Mouse (Mus musculus): ENCODE measurements around the gene Vmn1r50. TPM values are rescaled to one million over a fixed set of nuclear protein-coding genes. Genes with fewer than 3 reads are reported as not detected.
"Not testable (repeated sequence)": the region's sequence is repeated elsewhere in the genome, so short reads cannot be mapped to it uniquely, and the experiment has no call there.

Vmn1r50 gene
- total RNA-seq (2017): not detected in 3 replicates

GRCm38 (mm10) chr6:90101130-90101529, at the start of gene Vmn1r50:
Gene Vmn1r50 (plus strand): TSS chr6:90101430.
- no peak for ATAC-seq (replicated peaks; ENCODE audit: insufficient number of reproducible peaks, low FRiP score, low TSS enrichment, poor library complexity, severe bottlenecking)

DNA sequence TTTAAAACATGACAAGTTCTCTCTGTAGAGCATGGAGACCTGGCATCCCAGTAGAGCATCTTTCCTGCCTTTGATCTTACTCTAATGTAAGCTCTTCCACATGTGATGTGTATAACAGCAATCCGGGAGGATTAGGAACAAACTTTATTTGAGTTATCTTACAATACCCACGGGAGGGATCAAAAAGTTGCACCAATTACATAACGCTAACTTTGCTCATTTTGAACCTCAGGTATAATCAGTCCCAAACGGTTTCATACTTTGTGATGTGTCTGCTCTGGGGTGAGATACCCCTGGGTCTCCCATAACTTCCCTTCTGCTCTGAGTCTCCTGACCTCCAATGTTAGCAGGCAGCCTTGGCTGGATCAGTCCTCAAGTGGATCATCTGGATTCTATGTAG, 22.8 kb upstream of the Vmn1r50 start, which contains the start of gene Vmn1r49:
Gene Vmn1r49, minus strand, starts transcription at position 101 of the 400 bp plus-strand sequence.
- no peak for ATAC-seq (replicated peaks; ENCODE audit: insufficient number of reproducible peaks, low FRiP score, low TSS enrichment, poor library complexity, severe bottlenecking)

DNA sequence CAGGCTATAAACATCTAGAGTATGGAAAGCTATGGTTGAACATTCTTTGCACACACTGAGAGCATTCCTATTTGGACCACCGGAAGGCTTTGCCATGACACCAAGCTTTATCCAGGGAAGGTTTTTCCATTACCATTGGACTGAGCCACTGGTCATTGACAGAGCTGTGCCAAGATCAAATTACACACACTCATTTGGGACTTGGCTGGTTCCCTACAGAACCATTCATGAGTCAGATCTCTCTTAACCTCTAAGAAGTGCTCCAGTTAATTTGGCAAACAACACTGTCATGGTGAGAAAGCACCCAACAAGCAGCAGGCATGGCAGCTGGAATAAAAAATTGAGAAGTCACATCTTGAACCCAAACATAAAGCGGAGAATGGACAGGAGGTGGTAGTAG, 664 bp upstream of the Vmn1r50 start:
- no peak for ATAC-seq (replicated peaks; ENCODE audit: insufficient number of reproducible peaks, low FRiP score, low TSS enrichment, poor library complexity, severe bottlenecking)

DNA sequence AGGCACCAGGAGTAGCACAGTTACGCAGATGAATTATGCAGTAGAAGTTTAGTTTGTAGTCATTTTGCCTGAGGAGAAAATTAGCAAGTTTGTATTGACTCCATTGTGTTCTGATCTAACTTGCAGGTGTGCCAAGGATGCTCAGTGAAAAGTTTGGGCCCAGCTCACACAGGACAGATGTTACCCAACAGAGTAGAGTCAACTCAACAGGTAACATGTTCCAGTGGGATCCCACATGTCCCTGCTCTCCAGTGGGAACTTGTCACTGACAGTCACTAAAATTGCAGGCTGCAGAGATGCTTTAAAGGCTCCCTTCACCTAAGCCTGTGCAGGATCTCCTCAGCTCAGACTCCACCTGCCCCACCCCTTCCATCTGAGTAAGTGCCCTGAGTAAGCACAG, 21.1 kb downstream of the Vmn1r50 start, which contains the start of gene Vmn1r51:
Gene Vmn1r51, plus strand, starts transcription at position 301 of the 400 bp plus-strand sequence.
- not testable (repeated sequence) for ATAC-seq (replicated peaks; ENCODE audit: insufficient number of reproducible peaks, low FRiP score, low TSS enrichment, poor library complexity, severe bottlenecking)

Other genes starting within 250 kb of the Vmn1r50 start
- not detected in 3 replicates for gene Vmn1r42, start 225.0 kb upstream of the Vmn1r50 start, total RNA-seq (2017)
- not detected in 3 replicates for gene Vmn1r43, start 225.0 kb upstream of the Vmn1r50 start, total RNA-seq (2017)
- gene Vmn1r44, start 217.8 kb upstream of the Vmn1r50 start, total RNA-seq (2017): not detected in 3 replicates
- gene Vmn1r45, start 160.8 kb upstream of the Vmn1r50 start, total RNA-seq (2017): not detected in 3 replicates
- gene Vmn1r46, start 132.1 kb upstream of the Vmn1r50 start, total RNA-seq (2017): not detected in 3 replicates
- 0.10 TPM in 1 of 3 replicates, not detected in the others for gene Vmn1r47, start 85.3 kb upstream of the Vmn1r50 start, total RNA-seq (2017)
- gene Vmn1r48, start 64.6 kb upstream of the Vmn1r50 start, total RNA-seq (2017): not detected in 3 replicates
- not detected in 3 replicates for gene Vmn1r49, start 22.9 kb upstream of the Vmn1r50 start, total RNA-seq (2017)
- not detected in 3 replicates for gene Vmn1r51, start 21.2 kb downstream of the Vmn1r50 start, total RNA-seq (2017)
- gene Vmn1r52, start 73.4 kb downstream of the Vmn1r50 start, total RNA-seq (2017): not detected in 3 replicates
- not detected in 3 replicates for gene V1ra8, start 101.4 kb downstream of the Vmn1r50 start, total RNA-seq (2017)
- gene Vmn1r53, start 123.0 kb downstream of the Vmn1r50 start, total RNA-seq (2017): not detected in 3 replicates
- gene Vmn1r54, start 144.9 kb downstream of the Vmn1r50 start, total RNA-seq (2017): not detected in 3 replicates
- gene BC048671, start 199.8 kb downstream of the Vmn1r50 start, total RNA-seq (2017): not detected in 3 replicates
- gene Chst13, start 223.8 kb downstream of the Vmn1r50 start, total RNA-seq (2017): 4.2 to 5.0 TPM in 2 of 3 replicates, not detected in the other
- not detected in 3 replicates for gene Uroc1, start 231.9 kb downstream of the Vmn1r50 start, total RNA-seq (2017)